Mouse (Mus musculus) layer of hippocampus, adult 2 months (tissue): ENCODE results near the gene Olfr262. TPM values are rescaled to one million over a fixed set of nuclear protein-coding genes. Genes with fewer than 3 reads are reported as not detected.
"Not testable (repeated sequence)": the region's sequence is repeated elsewhere in the genome, so short reads cannot be mapped to it uniquely, and the experiment has no call there.

Experiments used
- DNase-seq, 2 experiments: peaks; one replicate each; pipeline ENCODE4 v3.0.0; 2022; ENCODE audit warnings: low spot score in 2 of 2
- H3K27ac ChIP-seq: fragments of 200-600 bp; 2 replicates; pipeline ENCODE4 v1.8.1; 2022
- H3K4me3 ChIP-seq: fragments of 200-600 bp; 2 replicates; pipeline ENCODE4 v1.8.1; 2022; ENCODE audit warnings: mild to moderate bottlenecking
- CTCF ChIP-seq: fragments of 200-600 bp; conservative IDR thresholded peaks from 2 replicates; pipeline ENCODE4 v1.8.1; 2022; ENCODE audit warnings: antibody characterized with exemption, mild to moderate bottlenecking, moderate library complexity
- long read RNA-seq, 2 experiments: library from polyadenylated mRNA; stranded (forward); transcript quantifications; one replicate each; pipeline ENCODE4 v2.0.0; 2021; ENCODE audit warnings: borderline mapping rate in 2 of 2
- total RNA-seq, 2 experiments: library from RNA; stranded (reverse); gene quantifications; 2 replicates each; pipeline ENCODE4 v1.2.3; 2021

The Olfr262 gene
- total RNA-seq, result not detected
- long read RNA-seq, experiment 1, result 0 reads
- long read RNA-seq, experiment 2, result 0 reads

GRCm38 (mm10) chr19:12241559-12241958 is at the start of gene Olfr262:
Olfr262 (minus strand) TSS chr19:12241659.
- no peak for DNase-seq
- Histone ChIP-seq H3K27ac (no peak within 1 kb of the TSS), H3K4me3 (no peak within 1 kb of the TSS)
- no peak for TF ChIP-seq CTCF

DNA sequence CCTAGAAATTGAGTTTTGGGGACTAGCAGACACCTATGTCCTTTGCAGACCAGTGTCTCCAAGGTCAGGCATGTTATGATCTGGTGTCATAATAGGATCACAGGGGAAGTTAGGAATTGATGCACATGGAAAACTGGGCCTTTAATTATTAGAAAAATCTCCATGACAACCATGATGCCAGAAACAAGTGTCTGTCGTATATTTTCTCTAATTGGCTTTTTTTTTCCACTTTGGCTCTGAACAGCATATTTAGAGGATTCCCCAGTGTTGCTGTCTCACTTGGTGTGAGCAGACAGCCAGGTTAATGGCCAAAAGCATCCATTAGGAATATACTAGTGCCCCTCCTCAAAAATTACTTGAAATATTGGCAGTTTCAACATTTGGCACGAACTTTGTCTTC is 38.1 kb upstream of the Olfr262 start, which contains the start of gene Olfr1434:
Gene Olfr1434, plus strand, starts transcription at position 301 of the 400 bp plus-strand sequence.
- H3K4me3 ChIP-seq, result no peak within 1 kb of the TSS
- no peak for DNase-seq
- no peak for TF ChIP-seq CTCF
- no peak within 1 kb of the TSS for H3K27ac ChIP-seq

- TF ChIP-seq CTCF, result no peak
- Histone ChIP-seq H3K4me3 (no peak within 1 kb of the TSS), H3K27ac (no peak within 1 kb of the TSS)
- DNase-seq, result no peak
Observed at GRCm38 (mm10) chr19:12260732-12261131, 19.3 kb upstream of the Olfr262 start, which contains the start of gene Olfr235. Olfr235 (plus strand) TSS chr19:12261032.

DNA sequence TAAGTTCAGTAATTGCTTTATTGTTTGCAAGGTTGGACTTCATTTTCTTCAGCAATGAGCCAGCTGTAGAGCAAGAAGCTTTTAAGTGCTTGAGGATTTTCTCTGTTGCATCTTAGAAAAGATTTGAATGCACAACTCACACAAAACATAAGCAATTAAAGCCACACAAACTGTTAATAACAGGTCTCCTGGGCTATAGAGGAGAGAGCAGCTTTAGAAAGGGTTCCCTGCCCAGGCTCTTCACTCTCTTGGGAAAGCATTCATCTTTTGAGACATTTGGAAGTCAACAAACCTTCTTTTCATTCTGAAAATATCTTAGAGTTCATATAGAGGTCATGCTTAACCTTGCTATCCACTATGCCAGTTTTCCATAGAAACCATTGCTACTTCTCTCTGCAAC is 9.0 kb downstream of the Olfr262 start, which contains the start of gene Olfr1432:
Gene Olfr1432, minus strand, starts transcription at position 101 of the 400 bp plus-strand sequence.
- not testable (repeated sequence) for H3K4me3 ChIP-seq, DNase-seq, H3K27ac ChIP-seq

DNA sequence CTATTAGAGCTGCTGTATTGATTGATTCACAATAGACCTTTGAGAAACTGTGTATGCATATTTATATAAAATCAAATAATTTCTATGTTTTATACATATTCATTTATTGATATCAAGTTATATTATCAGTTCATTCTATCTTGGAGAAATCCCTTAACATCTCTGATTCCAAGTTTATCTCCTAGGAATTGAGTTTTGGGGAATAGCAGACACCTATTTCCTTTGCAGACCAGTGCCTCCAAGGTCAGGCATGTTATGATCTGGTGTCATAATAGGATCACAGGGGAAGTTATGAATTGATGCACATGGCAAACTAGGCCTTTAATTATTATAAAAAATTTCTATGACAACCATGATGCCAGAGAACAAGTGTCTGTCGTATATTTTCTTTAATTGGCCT is 41.1 kb downstream of the Olfr262 start, which contains the start of gene Olfr1431:
Gene Olfr1431, plus strand, starts transcription at position 301 of the 400 bp plus-strand sequence.
- no peak for DNase-seq
- Histone ChIP-seq H3K4me3 (no peak within 1 kb of the TSS), H3K27ac (no peak within 1 kb of the TSS)
- no peak for TF ChIP-seq CTCF

DNA sequence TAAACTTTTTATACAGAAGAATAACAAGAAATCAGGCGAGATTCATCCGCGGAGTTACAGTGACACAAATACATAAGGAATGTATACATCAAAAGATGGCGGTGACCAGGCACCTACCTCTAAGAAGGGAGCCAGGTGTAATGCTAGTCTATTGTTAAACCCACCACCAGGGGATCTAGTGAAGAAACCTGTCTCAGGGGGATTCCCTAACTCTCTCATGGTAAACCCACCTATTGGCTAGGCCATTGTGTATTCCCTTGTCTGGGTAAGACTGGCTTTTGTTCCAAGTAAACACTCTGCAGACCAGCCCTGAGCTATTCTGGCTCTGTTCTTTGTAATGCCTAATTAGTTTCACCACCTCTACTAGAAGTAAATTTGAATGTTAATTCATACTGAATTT is 42.4 kb downstream of the Olfr262 start:
- not testable (repeated sequence) for H3K27ac ChIP-seq, H3K4me3 ChIP-seq, DNase-seq

Other genes with a start within 250 kb of the Olfr262 start
- not detected for gene Olfr1423, start 200.3 kb downstream of the Olfr262 start, total RNA-seq
- not detected for gene Olfr1424, start 179.0 kb downstream of the Olfr262 start, total RNA-seq
- not detected for gene Olfr1425, start 163.9 kb downstream of the Olfr262 start, total RNA-seq
- gene Olfr1426, start 149.6 kb downstream of the Olfr262 start, total RNA-seq, result not detected
- gene Olfr1427, start 138.3 kb downstream of the Olfr262 start, total RNA-seq, result not detected
- gene Olfr1428, start 125.8 kb downstream of the Olfr262 start, total RNA-seq, result not detected
- gene Olfr76, start 118.5 kb downstream of the Olfr262 start, total RNA-seq, result not detected
- not detected for gene Olfr1555-ps1, start 71.5 kb downstream of the Olfr262 start, total RNA-seq
- gene Olfr1431, start 41.0 kb downstream of the Olfr262 start, total RNA-seq, result not detected
- not detected for gene Olfr1432, start 9.1 kb downstream of the Olfr262 start, total RNA-seq
- gene Olfr235, start 19.4 kb upstream of the Olfr262 start, total RNA-seq, result not detected
- not detected for gene Olfr1434, start 38.2 kb upstream of the Olfr262 start, total RNA-seq
- not detected for gene Olfr1436, start 57.5 kb upstream of the Olfr262 start, total RNA-seq
- gene Olfr1437, start 83.4 kb upstream of the Olfr262 start, total RNA-seq, result not detected
- not detected for gene Olfr1438-ps1, start 94.3 kb upstream of the Olfr262 start, total RNA-seq
- gene Olfr1440, start 145.6 kb upstream of the Olfr262 start, total RNA-seq, result not detected
- gene Olfr1441, start 175.8 kb upstream of the Olfr262 start, total RNA-seq, result not detected
- gene Pfpl, start 186.2 kb upstream of the Olfr262 start, total RNA-seq, result not detected
- 1 to 10 TPM; 5.4 to 6.6 TPM for gene Mpeg1, start 219.1 kb upstream of the Olfr262 start, total RNA-seq